Mouse (Mus musculus) liver, adult 2 months (tissue): ENCODE data around the gene C1ql4.

Experiments used
- CTCF ChIP-seq: fragments of 200-500 bp; IDR thresholded peaks from 2 replicates; pipeline ENCODE4 v1.5.1; 2011; ENCODE audit warnings: low read depth, low read length, control low read depth
- POLR2A ChIP-seq: fragments of 200-500 bp; IDR thresholded peaks from 2 replicates; pipeline ENCODE4 v1.6.1; 2011; ENCODE audit warnings: low read length, control low read depth; ENCODE audit not compliant: insufficient read depth; ENCODE audit errors: extremely low read depth

- TF ChIP-seq CTCF = no peak
- no peak for TF ChIP-seq POLR2A
These were observed 39.3 kb upstream of the C1ql4 start for GRCm38 (mm10) chr15:99126816-99127365.
